Mouse (Mus musculus) induced T-regulatory cell, adult 2 months (primary cell): ENCODE data around the gene Cers6.

Experiments used
- DNase-seq: peaks from one replicate; pipeline ENCODE4 v3.0.0-alpha.2; 2012; ENCODE audit warnings: low read depth

The Cers6 gene

DNA sequence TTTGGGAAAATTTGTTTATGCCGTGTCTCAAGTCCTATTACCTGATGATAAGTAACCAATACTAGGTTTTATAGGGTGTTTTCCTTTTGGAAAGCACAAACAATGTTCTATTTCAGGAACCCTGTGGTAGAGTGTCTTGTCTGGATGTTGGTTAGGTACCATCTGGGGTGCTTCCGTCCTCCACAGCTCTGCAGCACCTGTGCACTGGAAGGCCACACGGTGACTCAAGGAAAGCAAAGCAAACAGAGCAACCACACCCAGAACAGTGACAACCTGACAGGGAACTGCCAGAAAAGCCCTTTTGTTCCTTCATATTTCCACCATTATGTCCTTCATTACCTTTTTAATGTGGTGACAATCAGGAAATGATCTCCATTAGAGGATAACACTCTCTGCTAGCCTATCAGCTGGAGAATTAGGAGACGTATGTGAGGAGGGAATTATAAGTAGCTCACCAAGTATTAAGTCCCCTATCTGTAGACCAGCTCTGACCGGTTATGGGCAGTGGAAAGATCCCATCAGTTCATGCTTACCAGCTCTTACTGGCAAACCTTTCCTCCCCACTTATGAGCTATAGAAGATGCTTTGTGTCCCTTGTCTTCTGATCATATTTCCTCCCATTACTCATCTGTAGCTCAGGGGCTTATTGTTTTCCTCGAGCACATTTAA, 158.7 kb downstream of the Cers6 start:
- no peak for DNase-seq

DNA sequence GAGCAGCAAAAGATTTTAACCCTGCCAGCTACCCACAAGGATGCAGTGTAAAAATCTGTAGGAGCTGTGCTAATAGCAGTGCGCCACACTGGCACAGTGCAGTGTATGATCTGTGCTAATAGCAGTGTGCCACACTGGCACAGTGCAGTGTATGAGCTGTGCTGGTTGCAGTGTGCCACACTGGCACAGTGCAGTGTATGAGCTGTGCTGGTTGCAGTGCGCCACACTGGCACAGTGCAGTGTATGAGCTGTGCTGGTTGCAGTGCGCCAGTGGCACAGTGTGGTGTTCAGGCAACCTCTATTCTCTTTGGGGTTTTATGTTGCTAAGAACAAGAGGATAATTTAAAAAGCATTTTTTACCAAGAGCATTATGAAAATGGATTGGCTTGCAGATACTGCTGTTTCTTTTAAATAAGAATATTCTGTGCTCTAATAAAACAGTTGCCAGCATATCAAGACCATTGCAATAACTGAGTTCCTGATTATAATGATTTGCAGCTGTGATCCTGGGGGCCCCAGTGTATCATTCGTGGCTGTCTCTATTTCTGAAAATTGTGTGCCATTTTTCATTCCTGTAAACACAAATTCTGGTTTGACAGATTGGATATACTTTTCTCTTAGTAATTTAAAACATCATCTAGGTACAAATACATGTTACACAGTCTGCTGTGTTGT, 159.5 kb downstream of the Cers6 start:
- DNase-seq, result no peak

DNA sequence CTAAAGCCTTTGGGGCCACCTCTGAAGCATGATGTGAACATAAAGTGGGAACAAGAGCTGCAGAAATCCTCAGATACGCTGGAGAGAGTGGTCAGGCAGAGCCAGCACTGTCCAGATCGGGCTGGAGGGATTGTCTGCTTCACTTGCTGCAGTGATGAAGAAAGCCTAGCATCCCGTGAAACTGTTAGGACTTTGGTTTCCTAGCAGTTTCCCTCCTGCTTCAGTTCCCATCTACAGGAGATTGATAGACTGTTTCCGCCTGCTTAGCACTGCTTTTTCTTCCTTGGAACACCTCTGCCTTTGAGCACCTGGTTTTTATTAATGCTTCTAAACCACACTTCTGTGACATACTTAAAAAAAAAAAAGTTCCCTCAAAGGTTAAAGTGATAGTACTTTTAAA, 160.3 kb downstream of the Cers6 start:
- DNase-seq, result no peak

DNA sequence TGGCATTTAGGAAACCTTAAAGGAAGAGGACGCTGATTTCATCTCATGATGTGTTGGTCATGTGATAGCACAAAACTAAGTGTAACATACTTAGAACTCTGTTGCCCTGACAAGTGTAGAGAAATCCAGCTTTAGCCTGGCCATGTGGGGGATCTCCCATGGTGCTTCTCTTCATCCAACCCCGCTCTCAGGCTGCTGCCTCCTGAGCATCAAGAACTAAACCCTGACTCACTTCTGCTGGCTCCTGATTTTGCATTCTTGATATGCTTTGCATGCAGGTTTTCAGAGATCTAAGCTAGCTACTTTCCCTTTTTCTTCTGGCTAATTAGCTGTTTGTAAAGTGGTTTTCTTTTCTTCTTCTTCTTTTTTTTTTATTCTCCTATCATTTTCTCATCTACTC, 163.6 kb downstream of the Cers6 start:
- no peak for DNase-seq

DNA sequence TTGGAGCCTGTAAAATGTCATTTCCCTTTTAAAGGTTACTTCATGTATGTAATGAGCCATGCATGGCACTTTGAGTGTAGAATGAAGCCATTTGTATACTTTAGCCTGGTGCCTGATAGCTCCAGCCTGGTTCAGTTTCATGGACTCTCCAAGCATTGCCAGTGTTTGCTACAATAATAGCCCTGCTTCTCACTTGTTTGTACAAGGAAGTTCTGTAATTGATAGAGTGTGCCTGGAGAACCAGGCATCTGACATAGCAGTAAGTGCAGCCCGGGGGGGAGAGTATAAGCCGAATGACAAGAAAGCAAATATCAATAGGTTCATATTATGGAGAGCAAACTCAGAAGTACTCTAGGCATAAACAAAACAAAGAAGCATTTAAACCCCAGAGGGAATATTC, 171.3 kb downstream of the Cers6 start:
- no peak for DNase-seq

DNA sequence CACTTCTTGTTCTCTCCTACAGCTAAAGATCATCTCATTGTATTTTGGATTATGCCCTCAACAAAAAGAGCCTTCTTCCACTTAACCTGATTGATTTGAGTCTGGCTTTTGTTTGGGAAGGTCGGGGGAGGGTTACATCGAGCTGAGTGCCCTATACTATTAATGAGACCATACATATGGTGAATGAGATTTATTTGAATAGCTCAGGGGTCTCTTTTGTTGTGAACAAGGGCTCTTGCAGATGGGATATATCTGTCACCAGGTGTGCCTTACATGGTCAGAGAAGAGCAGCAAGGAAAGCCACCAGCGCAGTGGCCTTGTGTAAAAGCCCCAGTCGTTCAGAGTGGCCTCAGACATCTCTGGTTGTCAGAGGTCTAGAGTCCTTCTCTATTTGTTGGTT, 174.2 kb downstream of the Cers6 start:
- no peak for DNase-seq

DNA sequence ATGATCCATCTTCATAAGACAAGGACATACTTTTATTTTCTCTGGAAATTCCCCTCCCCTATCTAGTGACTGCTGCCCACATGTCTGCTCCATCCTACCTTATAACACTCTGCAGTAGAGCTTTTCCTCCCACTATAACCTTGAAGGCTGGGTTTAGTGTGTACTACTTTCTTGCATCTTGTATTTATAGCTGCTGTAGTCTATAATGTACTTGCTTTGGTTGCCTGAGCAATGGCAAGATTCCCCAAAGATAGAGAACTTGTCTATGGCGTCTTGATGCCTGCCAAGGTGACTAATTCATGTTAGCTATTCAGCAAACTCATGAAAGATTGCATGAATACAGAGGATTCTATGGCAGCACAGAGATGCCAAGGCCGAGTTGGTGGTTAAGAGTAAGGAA, 176.1 kb downstream of the Cers6 start:
- no peak for DNase-seq

DNA sequence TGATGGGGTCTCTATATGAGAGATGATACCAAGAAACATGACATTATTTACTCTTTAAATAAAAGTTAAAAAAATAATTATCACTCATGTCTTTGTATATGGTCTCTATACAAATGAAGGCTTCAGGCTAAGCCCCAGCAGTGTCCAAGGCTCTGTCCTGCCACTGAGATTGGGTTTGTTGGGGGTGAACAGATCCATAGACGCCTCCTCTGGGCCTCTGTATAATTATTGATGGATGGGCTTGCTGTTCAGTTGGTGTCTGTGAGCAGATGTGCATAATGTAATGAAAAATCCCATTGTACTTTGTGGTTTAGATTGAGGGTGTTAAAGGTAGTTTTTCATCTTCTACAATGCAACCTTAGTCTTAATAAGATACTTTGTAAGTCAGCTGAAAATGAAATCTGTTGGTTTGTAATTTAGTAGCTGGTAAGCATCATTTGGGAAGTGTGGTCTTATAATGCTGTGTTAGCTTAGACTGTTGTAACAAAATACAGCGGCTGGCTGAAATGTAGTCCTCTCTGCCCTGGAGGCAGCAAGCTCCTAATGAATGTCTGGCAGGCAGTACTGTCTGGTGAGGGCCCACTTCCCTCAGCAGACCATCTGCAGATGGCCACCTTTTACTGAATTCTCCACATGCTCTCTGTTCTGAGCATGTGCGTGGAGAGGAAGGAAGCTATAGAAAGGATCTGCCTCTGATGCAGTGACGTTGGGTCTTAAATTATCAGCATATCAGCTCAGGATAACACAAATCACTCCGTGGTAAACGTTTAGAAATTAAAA, 181.3 kb downstream of the Cers6 start:
- DNase-seq, result no peak

DNA sequence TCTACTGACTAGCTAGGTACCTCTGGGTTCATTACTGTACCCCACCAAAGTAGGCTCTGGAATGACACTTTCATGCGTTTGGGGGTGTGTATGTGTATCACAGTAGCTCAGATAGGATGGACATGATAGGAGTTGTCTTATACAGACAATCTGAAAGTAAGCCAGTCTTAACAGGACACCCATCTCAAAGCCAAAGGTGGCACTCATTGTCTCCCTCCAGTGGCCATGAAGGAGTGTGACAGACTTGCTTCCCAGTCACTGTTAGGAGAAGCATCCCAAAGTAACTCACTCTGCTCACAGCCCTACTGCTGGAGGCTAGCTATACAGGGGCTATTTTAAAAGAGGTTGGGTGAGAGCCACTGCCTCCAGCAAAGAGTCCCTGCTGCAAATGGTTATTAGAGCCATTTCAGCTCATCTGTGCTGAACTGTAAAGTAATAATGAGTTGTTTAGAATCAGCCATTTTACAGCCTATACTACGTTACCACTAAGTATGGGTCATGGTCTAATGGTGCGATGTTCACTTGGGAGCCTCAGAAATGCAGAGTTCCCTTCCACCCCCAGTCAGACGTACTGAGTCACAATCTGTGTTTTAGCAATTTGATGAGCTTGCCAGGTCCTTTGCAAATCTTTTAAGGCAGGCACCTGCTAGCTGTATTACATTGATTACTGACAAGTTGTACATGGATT, 182.3 kb downstream of the Cers6 start:
- peak; percentile 61 for DNase-seq

DNA sequence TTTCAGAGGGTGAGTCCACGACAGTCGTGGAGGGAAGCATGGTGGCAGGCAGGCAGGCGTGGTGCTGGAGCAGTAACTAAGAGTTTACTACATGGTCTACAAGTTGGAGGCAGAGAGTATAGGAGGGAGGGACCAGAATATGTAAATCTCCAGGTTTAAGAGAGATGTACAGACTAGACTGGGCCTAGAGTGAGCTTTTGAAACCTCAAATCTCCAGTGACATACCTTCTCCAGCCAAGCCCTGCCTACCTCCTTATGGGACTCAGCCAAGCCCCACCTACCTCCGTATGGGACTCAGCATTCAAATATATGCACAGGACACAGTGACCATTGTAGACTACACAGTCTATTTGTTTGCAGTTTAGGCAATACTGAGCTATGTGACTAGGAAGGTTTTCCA, 184.7 kb downstream of the Cers6 start:
- DNase-seq, result no peak

DNA sequence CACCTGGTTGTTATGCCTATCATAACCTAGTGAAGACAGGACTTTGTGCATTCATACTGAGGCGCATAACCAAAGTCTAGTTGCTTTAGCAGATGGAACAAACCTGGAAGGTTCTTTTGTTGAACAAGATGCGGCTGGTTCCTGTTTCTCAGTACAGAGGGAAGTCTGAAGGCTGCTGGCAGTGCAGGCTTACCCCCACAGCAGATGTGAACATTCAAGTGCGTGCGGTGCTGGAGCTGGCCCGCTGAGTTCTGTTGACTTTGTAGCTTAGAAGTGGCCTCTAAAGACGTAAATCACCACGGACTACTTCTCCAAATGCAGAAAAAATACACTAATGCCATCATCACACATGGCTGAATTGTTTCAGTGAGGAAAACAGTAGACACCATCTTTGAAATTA, 186.1 kb downstream of the Cers6 start:
- DNase-seq, result no peak

DNA sequence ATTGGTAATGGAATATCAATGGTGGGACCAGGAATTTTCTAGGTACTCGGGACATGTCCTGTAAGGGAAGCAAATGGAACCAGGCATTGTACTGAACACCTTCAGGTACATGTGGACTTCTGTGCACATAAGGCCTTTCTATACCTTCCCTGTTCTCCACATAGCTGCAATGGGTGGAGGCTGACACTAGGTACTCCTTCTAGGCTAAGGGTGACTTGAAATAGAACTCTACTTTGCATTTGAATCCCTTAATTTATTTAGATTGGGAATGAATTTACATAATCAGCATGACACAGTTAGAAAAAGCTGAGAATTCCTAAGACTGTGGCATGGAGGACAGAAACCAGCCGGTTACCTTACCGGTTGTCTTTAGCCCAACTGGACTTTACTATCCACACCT, 186.6 kb downstream of the Cers6 start:
- no peak for DNase-seq

DNA sequence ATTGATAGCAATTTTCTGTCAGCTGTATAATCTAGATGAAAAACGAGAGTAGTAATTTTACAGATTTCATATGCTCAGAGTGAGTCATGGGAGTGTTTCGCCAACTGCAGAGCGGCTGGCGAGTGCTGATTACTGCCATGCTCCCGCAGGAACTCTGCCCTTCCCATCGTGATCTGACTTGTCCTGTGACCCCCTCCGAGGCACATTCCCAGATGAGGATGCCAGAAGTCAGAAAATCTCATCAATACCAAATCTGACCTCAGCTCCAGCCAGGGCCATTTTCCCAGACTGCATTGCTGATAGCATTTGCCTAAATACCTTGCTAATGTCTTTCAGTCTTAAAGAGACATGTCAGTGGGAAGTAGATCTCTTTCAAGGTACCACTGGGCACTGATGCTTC, 187.9 kb downstream of the Cers6 start:
- DNase-seq, result no peak

DNA sequence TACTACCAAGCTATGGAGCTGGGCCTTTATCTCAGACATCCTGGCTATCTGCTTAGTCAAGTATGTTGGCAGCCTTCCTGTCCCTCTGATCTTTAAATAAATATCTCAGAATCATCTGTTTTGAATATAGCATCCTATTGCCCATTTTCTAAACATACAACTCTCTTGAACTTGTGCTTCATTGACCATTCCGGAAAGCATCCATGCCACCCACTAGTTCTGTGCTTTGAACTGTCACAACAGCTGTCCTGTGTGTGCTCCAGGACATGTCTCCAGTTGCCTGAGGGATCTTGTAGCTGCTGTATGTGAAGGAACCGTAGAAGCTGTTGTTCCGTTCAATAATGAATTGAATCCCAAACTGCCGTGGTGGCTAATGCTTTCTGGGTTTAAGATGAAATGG, 188.9 kb downstream of the Cers6 start:
- DNase-seq, result no peak

DNA sequence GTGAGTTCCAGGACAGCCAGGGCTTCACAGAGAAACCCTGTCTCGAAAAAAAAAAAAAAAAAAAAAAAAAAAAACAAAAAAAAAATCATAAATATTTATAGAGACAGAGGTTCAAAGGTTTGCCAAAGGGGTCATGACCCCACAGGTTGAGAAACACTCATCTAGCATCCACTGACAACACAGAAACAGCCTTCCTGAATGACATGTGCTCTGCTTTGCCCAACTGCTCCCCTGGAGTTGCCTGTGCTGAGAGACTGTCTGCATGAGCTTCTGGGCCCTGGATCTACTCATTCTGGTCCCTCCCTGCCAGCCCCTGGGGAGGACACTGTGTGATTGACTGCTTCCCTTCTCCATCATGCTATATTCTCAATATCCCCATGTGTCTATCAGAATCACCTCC, 190.4 kb downstream of the Cers6 start:
- DNase-seq, result no peak

DNA sequence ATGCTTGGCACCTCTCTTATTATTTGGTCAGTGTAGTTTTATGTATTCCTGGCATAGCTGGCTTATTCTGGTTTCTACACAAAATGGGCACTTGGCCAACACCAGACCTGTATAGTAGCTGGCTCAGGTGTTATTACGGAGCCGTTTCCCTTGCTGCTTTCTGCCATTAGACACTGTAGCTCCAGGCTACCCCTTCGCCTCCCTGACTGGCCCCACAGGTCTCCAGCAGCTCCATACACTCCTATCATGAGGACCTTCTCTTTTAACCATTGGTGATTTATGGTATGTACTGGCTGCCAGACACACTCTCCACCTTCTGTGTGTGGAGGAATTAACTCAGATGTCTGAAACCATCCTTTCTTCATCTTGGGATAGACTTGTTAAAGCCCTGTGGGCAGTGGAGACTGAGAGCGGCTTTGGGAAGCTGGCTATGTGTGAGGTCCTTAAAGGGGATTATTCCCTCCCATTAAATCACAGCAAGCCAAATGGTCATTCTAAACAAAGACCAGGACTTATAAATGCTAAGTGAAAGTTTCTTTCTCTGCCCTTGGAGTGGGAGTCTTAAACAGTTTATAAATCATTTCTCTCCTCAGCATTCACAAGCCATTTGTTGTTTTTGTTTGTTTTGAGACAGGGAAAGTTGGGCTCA, 192.1 kb downstream of the Cers6 start:
- DNase-seq, result no peak

DNA sequence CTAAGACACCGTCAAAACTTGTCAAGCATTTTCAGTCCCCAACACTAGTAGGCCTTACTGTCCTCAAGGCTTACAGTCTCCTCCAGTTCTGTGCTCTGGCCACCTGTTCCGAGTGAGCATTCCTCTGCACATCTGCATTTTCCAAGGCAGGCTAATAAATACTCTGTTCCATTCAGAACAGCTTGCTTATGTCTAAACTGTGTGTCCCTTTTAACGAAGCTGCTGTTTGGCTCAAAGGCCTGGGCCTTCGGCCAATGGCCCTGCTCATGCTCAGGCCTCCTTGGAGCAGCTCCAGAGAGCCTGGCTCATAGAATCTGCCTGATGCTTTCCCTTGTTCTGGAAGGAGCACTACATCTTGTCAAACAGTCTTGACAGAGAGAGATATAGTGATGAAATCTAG, 193.0 kb downstream of the Cers6 start:
- DNase-seq, result no peak

DNA sequence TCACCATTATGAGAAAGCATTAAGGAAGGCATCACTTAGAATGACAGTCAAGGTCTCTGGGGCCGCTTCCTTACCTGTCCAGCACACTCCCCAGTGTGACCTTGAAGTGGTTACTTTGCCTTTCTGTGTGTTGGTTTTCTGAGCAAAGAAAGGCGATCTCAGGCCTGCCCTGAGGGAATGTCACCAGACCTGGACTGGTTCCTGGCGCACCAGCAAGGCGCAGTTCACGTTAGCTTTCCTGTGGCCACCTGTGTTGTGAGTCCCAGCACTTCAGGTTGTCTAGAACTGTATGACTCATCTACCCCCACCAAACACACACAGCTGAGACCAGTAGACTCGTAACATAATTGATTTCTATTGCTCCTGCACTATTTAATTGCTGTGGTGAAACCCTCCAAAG, 193.9 kb downstream of the Cers6 start:
- DNase-seq, result no peak

DNA sequence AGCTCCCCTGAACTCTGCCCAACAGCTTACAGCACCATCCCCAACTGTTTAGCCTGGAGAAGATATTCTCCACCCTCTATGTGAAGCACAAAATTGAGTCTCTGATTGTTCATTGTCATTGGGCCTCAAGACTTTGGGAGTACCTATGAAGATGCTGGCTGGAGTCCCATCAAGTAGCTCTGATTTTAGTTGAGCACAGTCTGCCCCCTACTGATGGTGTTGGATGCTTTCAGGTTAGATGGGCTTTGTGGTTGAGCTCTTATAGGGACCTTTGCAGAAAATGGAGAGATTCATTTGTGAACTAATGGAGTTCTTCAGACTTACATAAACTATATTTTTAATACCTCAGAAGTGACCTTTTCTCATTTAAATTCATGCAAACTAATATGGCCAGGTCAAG, 200.1 kb downstream of the Cers6 start:
- peak; percentile 32 for DNase-seq

DNA sequence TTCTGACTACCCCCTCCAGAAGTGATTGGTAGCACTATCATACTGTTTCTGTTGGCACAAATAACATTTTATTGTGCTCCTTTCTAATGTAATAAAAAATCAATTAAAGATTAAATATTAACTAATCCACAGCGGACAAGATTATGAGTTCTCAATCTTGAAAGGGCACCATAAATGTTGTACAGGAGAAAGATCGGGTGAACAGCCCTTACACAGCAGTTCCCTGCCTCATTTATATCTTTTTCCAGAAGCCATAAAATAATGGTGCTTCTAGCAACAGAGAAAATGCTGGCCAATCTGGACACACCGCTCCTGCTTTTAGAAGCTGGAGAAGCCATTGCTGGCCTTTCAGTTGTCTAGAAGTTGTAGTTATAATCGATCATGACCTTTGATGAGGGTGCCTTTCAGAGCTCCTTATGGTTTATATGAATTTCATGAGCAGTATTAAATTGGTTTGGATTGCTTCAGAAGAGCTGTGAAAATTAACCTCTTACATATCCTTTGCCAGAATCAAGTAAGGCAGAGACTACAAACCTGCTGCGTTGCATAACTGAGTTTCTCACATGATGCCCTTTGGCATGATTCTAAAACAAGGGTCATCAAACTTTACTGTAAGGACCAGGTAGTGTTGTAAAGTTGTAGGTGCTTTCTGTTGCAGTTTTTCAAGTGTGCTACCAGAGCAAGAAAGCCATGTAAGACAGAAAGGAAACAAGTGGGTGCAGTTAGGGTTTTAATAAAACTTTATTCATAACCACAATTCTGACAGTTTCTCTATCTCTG, 200.9 kb downstream of the Cers6 start:
- DNase-seq, result no peak

DNA sequence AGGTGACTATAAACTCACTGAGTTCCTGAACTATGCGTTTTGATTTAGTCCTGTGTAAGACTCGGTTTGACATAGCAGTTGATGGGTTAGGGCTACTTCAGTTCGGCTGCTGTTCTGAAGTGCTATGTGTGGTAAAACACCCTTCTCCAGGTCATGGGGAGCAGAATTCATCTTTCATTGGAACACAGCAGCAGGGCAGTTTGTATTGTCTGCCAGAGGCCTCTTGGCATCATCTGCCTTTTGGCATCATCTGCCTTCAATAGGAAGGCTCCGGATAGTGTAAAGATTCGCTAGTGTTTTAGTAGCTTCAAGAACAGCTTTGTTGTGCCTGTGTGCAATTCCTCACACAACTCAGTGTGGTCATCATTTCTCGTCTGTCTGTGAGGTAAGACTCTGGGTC, 203.5 kb downstream of the Cers6 start:
- DNase-seq, result no peak
